Mouse (Mus musculus) layer of hippocampus, adult 2 months (tissue): Measurements from ENCODE around the gene Car5b. TPM values are rescaled to one million over a fixed set of nuclear protein-coding genes. Genes with fewer than 3 reads are reported as not detected.
A peak's percentile ranks its signal among the peaks of the same experiment; 100 is the strongest.

Experiments
- DNase-seq, 2 experiments: peaks; one replicate each; pipeline ENCODE4 v3.0.0; 2022; ENCODE audit warnings: low spot score in 2 of 2
- H3K27ac ChIP-seq: fragments of 200-600 bp; 2 replicates; pipeline ENCODE4 v1.8.1; 2022
- H3K4me3 ChIP-seq: fragments of 200-600 bp; 2 replicates; pipeline ENCODE4 v1.8.1; 2022; ENCODE audit warnings: mild to moderate bottlenecking
- CTCF ChIP-seq: fragments of 200-600 bp; conservative IDR thresholded peaks from 2 replicates; pipeline ENCODE4 v1.8.1; 2022; ENCODE audit warnings: antibody characterized with exemption, mild to moderate bottlenecking, moderate library complexity
- long read RNA-seq, 2 experiments: library from polyadenylated mRNA; stranded (forward); transcript quantifications; one replicate each; pipeline ENCODE4 v2.0.0; 2021; ENCODE audit warnings: borderline mapping rate in 2 of 2
- total RNA-seq, 2 experiments: library from RNA; stranded (reverse); gene quantifications; 2 replicates each; pipeline ENCODE4 v1.2.3; 2021

Gene Car5b
- total RNA-seq = 1 to 10 TPM; 2.5 to 3.1 TPM
- long read RNA-seq, experiment 1 = 0 reads
- long read RNA-seq, experiment 2 = 0 reads

- TF ChIP-seq CTCF = no peak
- DNase-seq = peak; percentile 43 to 48
- Histone ChIP-seq H3K27ac (no peak within 1 kb of the TSS), H3K4me3 (peak within 1 kb of the TSS; percentile 44)
Measured at GRCm38 (mm10) chrX:164027607-164028289, at the start of gene Car5b. Gene Car5b, minus strand, starts transcription at chrX:164027997.

- peak within 1 kb of the TSS; percentile 97 for H3K27ac ChIP-seq
- TF ChIP-seq CTCF = no peak
- H3K4me3 ChIP-seq = peak within 1 kb of the TSS; percentile 66
- peak; percentile 84 to 94 for DNase-seq
Measured at GRCm38 (mm10) chrX:164076040-164076775, 48.4 kb upstream of the Car5b start, which contains the start of gene Siah1b. Gene Siah1b, minus strand, starts transcription at chrX:164076493.

- no peak for TF ChIP-seq CTCF
- DNase-seq = no peak
- H3K4me3 ChIP-seq = no peak overlapping the region
- no peak overlapping the region for H3K27ac ChIP-seq
Measured at GRCm38 (mm10) chrX:164068968-164069367, 41.2 kb upstream of the Car5b start.

- Histone ChIP-seq H3K4me3 (no peak overlapping the region), H3K27ac (no peak overlapping the region)
- DNase-seq = peak; percentile 41 to 67
- TF ChIP-seq CTCF = peak; percentile 88
Measured at GRCm38 (mm10) chrX:164066185-164066584, 38.4 kb upstream of the Car5b start.

GRCm38 (mm10) chrX:164059070-164059469 lies 31.3 kb upstream of the Car5b start:
- no peak for DNase-seq
- H3K4me3 ChIP-seq = no peak overlapping the region
- H3K27ac ChIP-seq = no peak overlapping the region
- TF ChIP-seq CTCF = no peak

- H3K27ac ChIP-seq = no peak overlapping the region
- TF ChIP-seq CTCF = no peak
- no peak for DNase-seq
- H3K4me3 ChIP-seq = no peak overlapping the region
Measured at GRCm38 (mm10) chrX:164058523-164058922, 30.7 kb upstream of the Car5b start.

- no peak overlapping the region for H3K27ac ChIP-seq
- no peak overlapping the region for H3K4me3 ChIP-seq
- DNase-seq = no peak
- TF ChIP-seq CTCF = no peak
Measured at GRCm38 (mm10) chrX:164055726-164056125, 27.9 kb upstream of the Car5b start.

GRCm38 (mm10) chrX:164046736-164047135 lies 18.9 kb upstream of the Car5b start:
- H3K27ac ChIP-seq = no peak overlapping the region
- DNase-seq = no peak
- no peak for TF ChIP-seq CTCF
- H3K4me3 ChIP-seq = no peak overlapping the region

GRCm38 (mm10) chrX:164042069-164042468 lies 14.3 kb upstream of the Car5b start:
- Histone ChIP-seq H3K4me3 (peak overlapping the region; percentile 17; the same call in 1 of the 2 replicates), H3K27ac (peak overlapping the region; percentile 53; the same call in 1 of the 2 replicates)
- TF ChIP-seq CTCF = no peak
- DNase-seq = peak; percentile 5 to 50

- Histone ChIP-seq H3K27ac (no peak overlapping the region), H3K4me3 (no peak overlapping the region)
- TF ChIP-seq CTCF = no peak
- DNase-seq = no peak
Measured at GRCm38 (mm10) chrX:164038882-164039281, 11.1 kb upstream of the Car5b start.

- no peak for DNase-seq
- Histone ChIP-seq H3K27ac (no peak overlapping the region), H3K4me3 (no peak overlapping the region)
- no peak for TF ChIP-seq CTCF
Measured at GRCm38 (mm10) chrX:164035931-164036330, 8.1 kb upstream of the Car5b start.

GRCm38 (mm10) chrX:164035401-164035800 lies 7.6 kb upstream of the Car5b start:
- H3K4me3 ChIP-seq = no peak overlapping the region
- DNase-seq = no peak
- TF ChIP-seq CTCF = no peak
- H3K27ac ChIP-seq = no peak overlapping the region

GRCm38 (mm10) chrX:164032526-164032925 lies 4.7 kb upstream of the Car5b start:
- no peak overlapping the region for H3K4me3 ChIP-seq
- no peak for TF ChIP-seq CTCF
- no peak for DNase-seq
- H3K27ac ChIP-seq = no peak overlapping the region

- DNase-seq = no peak
- no peak overlapping the region for H3K4me3 ChIP-seq
- TF ChIP-seq CTCF = no peak
- H3K27ac ChIP-seq = no peak overlapping the region
Measured at GRCm38 (mm10) chrX:164015636-164016035, 12.2 kb downstream of the Car5b start.
